Mouse (Mus musculus) megakaryocyte, embryonic 14.5 days (primary cell): ENCODE data around the gene Prr14.

ENCODE experiments used
- FLI1 ChIP-seq: IDR thresholded peaks from 2 replicates; pipeline ENCODE4 v1.6.1; 2012; ENCODE audit warnings: low read length, inconsistent platforms, mixed read lengths
- GATA1 ChIP-seq: IDR thresholded peaks from 3 replicates; pipeline ENCODE4 v1.6.1; 2012; ENCODE audit warnings: mixed read lengths, low read length, inconsistent platforms, borderline replicate concordance

DNA sequence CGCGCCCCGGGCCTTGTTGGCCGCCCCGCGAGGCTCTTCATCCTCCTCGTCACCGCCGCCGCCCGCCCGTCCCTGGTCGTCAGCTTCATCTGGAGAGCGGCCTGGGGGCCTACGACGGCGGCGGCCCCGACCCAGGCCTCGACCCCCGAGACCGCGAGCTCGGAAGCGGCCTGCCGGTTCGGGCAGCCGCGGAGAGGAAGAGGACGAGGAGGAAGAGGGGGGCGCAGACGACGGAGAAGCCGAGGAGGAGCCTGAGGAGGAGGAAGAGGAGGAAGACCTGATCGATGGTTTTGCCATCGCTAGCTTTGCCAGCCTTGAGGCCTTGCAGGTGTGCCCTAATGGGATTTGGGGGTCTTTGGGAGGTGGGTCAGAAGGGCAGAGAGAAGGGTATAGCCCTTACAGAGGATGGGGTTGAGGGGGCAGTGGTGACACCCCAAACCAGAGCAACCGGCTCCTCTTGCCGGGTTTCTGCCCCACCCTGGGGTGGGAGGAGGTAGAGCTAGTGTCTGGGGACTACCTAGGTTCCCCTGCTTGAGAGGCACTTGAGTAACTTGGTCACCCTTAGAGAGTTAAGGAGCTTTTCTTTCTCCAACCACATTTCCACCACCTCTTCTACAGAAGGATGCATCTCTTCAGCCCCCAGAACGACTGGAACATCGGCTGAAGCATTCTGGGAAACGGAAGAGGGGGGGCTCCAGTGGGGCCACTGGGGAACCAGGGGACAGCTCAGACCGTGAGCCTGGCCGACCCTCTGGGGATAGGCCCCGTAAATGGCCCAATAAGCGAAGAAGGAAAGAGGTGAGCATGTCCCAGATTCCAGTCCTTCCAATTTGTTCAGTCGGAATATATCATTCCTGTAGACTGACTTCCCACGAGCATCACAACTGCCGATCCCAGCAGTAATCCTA lies 20.2 kb downstream of the Prr14 start:
- TF ChIP-seq GATA1 (no peak), FLI1 (no peak)
